Mouse (Mus musculus) heart, embryonic 12.5 days (tissue): ENCODE results near the gene Tmem87b. TPM values are rescaled to one million over a fixed set of nuclear protein-coding genes. Genes with fewer than 3 reads are reported as not detected.

Experiments used
- ATAC-seq: fragments of 200-750 bp; cut with Nextera tagmentation; 2 replicates; pipeline ENCODE4 v1.8.0; 2017; ENCODE audit warnings: moderate TSS enrichment, moderate library complexity; ENCODE audit not compliant: insufficient number of reproducible peaks, low FRiP score
- H3K27ac ChIP-seq: fragments of 300-500 bp; sonication (generic); 2 replicates; pipeline ENCODE4 v1.5.1; 2016; ENCODE audit warnings: mild to moderate bottlenecking, moderate library complexity; ENCODE audit not compliant: poor library complexity, severe bottlenecking
- H3K27me3 ChIP-seq: fragments of 300-500 bp; sonication (generic); replicated peaks from 2 replicates; pipeline ENCODE4 v1.6.1; 2016; ENCODE audit warnings: mild to moderate bottlenecking, moderate library complexity
- H3K36me3 ChIP-seq: fragments of 300-500 bp; sonication (generic); 2 replicates; pipeline ENCODE4 v1.6.1; 2016; ENCODE audit warnings: mild to moderate bottlenecking, moderate library complexity
- H3K4me1 ChIP-seq: fragments of 300-500 bp; sonication (generic); replicated peaks from 2 replicates; pipeline ENCODE4 v1.6.1; 2016; ENCODE audit warnings: mild to moderate bottlenecking
- H3K4me2 ChIP-seq: fragments of 300-500 bp; sonication (generic); 2 replicates; pipeline ENCODE4 v1.6.1; 2016; ENCODE audit warnings: mild to moderate bottlenecking, moderate library complexity
- H3K4me3 ChIP-seq: fragments of 300-500 bp; sonication (generic); 2 replicates; pipeline ENCODE4 v1.5.1; 2016; ENCODE audit warnings: mild to moderate bottlenecking
- H3K9ac ChIP-seq: fragments of 300-500 bp; sonication (generic); 2 replicates; pipeline ENCODE4 v1.6.1; 2016; ENCODE audit warnings: mild to moderate bottlenecking, moderate library complexity
- H3K9me3 ChIP-seq: fragments of 300-500 bp; sonication (generic); replicated peaks from 2 replicates; pipeline ENCODE4 v1.6.1; 2016; ENCODE audit warnings: mild to moderate bottlenecking, moderate library complexity
- WGBS: fragments of 180-500 bp; shearing (Covaris S2); methylation state at CpG from one replicate; pipeline ENCODE4 v1.1.7; 2016; 5-methylcytosine and 5-hydroxymethylcytosine counted together
- polyA plus RNA-seq: library from polyadenylated mRNA; unstranded; fragments of >200 nt; fragmentation: Nextera tagmentation; extraction: Ambion mirVana; gene quantifications from 2 replicates; pipeline ENCODE4 v1.2.1, GENCODE M21; 2016

Gene Tmem87b
- polyA plus RNA-seq, 1 experiment from 2014 or later, result 29.7 TPM

- no peak overlapping the region for H3K27ac ChIP-seq
- no peaks in the 10 kb centered on the region for H3K9me3 ChIP-seq
- no peak for ATAC-seq
- H3K4me1 ChIP-seq, result no peaks in the 10 kb centered on the region
- no peak overlapping the region for H3K9ac ChIP-seq
- whole genome bisulfite sequencing, result 84% methylated on average over 1 of the region's 1 CpGs
- no peak overlapping the region for H3K4me2 ChIP-seq
- H3K4me3 ChIP-seq, result no peak overlapping the region
- peaks cover 18% of the 10 kb centered on the region for H3K36me3 ChIP-seq
- no peaks in the 10 kb centered on the region for H3K27me3 ChIP-seq
Observed at GRCm38 (mm10) chr2:128856673-128857072, 38.8 kb downstream of the Tmem87b start.

- 84% methylated on average over 6 of the region's 6 CpGs for WGBS
- H3K9me3 ChIP-seq, result no peaks in the 10 kb centered on the region
- peaks cover 5% of the 10 kb centered on the region; the same call in 1 of the 2 replicates for H3K36me3 ChIP-seq
- H3K27me3 ChIP-seq, result peaks cover under 1% of the 10 kb centered on the region; the same call in 1 of the 2 replicates
- no peak overlapping the region for H3K9ac ChIP-seq
- no peak overlapping the region for H3K4me3 ChIP-seq
- no peak overlapping the region for H3K4me2 ChIP-seq
- peaks cover 5% of the 10 kb centered on the region; the same call in 1 of the 2 replicates for H3K4me1 ChIP-seq
- ATAC-seq, result no peak
- H3K27ac ChIP-seq, result no peak overlapping the region
Observed at GRCm38 (mm10) chr2:128858962-128859361, 41.0 kb downstream of the Tmem87b start.

- WGBS, result 69% methylated on average over 3 of the region's 3 CpGs
- no peaks in the 10 kb centered on the region for H3K9me3 ChIP-seq
- no peak for ATAC-seq
Observed at GRCm38 (mm10) chr2:128859861-128860260, 41.9 kb downstream of the Tmem87b start.

GRCm38 (mm10) chr2:128862636-128863035 is 44.7 kb downstream of the Tmem87b start, which contains the start of gene Fbln7:
Gene Fbln7, plus strand, starts transcription at chr2:128862981.
- Histone ChIP-seq H3K27ac (no peak within 1 kb of the TSS), H3K4me3 (peak within 1 kb of the TSS; percentile 48), H3K36me3 (no peaks in the 10 kb centered on the region), H3K9ac (peak within 1 kb of the TSS; percentile 49), H3K4me1 (peaks cover 5% of the 10 kb centered on the region; the same call in 1 of the 2 replicates), H3K27me3 (peaks cover 27% of the 10 kb centered on the region), H3K9me3 (no peaks in the 10 kb centered on the region), H3K4me2 (peak within 1 kb of the TSS; percentile 97)
- no peak for ATAC-seq
- WGBS, result 86% methylated on average over 9 of the region's 9 CpGs

More at GRCm38 (mm10) chr2:128859861-128860260, 41.9 kb downstream of the Tmem87b start:
- no peak overlapping the region for H3K4me3 ChIP-seq
- peaks cover under 1% of the 10 kb centered on the region; the same call in 1 of the 2 replicates for H3K36me3 ChIP-seq
- H3K9ac ChIP-seq, result no peak overlapping the region
- no peak overlapping the region for H3K4me2 ChIP-seq
- H3K4me1 ChIP-seq, result peaks cover 5% of the 10 kb centered on the region; the same call in 1 of the 2 replicates
- H3K27me3 ChIP-seq, result peaks cover 7% of the 10 kb centered on the region
- H3K27ac ChIP-seq, result no peak overlapping the region

- peak; percentile 69 for ATAC-seq
- WGBS, result 1% methylated on average over 38 of the region's 38 CpGs
- H3K4me1 ChIP-seq, result peaks cover 5% of the 10 kb centered on the region; the same call in 1 of the 2 replicates
- peak overlapping the region; percentile 97 for H3K4me2 ChIP-seq
- H3K36me3 ChIP-seq, result no peaks in the 10 kb centered on the region
- H3K27me3 ChIP-seq, result peaks cover 27% of the 10 kb centered on the region
- H3K4me3 ChIP-seq, result peak overlapping the region; percentile 48
- H3K9ac ChIP-seq, result peak overlapping the region; percentile 49
- no peaks in the 10 kb centered on the region for H3K9me3 ChIP-seq
- H3K27ac ChIP-seq, result no peak overlapping the region
Observed at GRCm38 (mm10) chr2:128863777-128864331, 45.9 kb downstream of the Tmem87b start.

- Histone ChIP-seq H3K9ac (no peak overlapping the region), H3K27me3 (peaks cover 27% of the 10 kb centered on the region), H3K4me1 (peaks cover 9% of the 10 kb centered on the region; the same call in 1 of the 2 replicates), H3K9me3 (no peaks in the 10 kb centered on the region), H3K4me2 (no peak overlapping the region), H3K27ac (no peak overlapping the region), H3K4me3 (no peak overlapping the region), H3K36me3 (no peaks in the 10 kb centered on the region)
- WGBS, result 31% methylated on average over 3 of the region's 3 CpGs
- no peak for ATAC-seq
Observed at GRCm38 (mm10) chr2:128865061-128865460, 47.1 kb downstream of the Tmem87b start.

GRCm38 (mm10) chr2:128871656-128872055 is 53.7 kb downstream of the Tmem87b start:
- H3K9ac ChIP-seq, result no peak overlapping the region
- no peak overlapping the region for H3K4me3 ChIP-seq
- H3K9me3 ChIP-seq, result no peaks in the 10 kb centered on the region
- WGBS, result 65% methylated on average over 8 of the region's 8 CpGs
- H3K27me3 ChIP-seq, result peaks cover 2% of the 10 kb centered on the region; the same call in 1 of the 2 replicates
- H3K4me2 ChIP-seq, result no peak overlapping the region
- H3K36me3 ChIP-seq, result no peaks in the 10 kb centered on the region
- no peak overlapping the region for H3K27ac ChIP-seq
- ATAC-seq, result no peak
- H3K4me1 ChIP-seq, result 0 out of 2 replicates have a peak, but pooled peaks cover 4% of the 10 kb centered on the region

GRCm38 (mm10) chr2:128872256-128872655 is 54.3 kb downstream of the Tmem87b start:
- WGBS, result 86% methylated on average over 9 of the region's 9 CpGs
- Histone ChIP-seq H3K4me3 (no peak overlapping the region), H3K4me2 (no peak overlapping the region), H3K4me1 (0 out of 2 replicates have a peak, but pooled peaks cover 4% of the 10 kb centered on the region), H3K27me3 (no peaks in the 10 kb centered on the region), H3K36me3 (no peaks in the 10 kb centered on the region), H3K27ac (no peak overlapping the region), H3K9ac (no peak overlapping the region), H3K9me3 (no peaks in the 10 kb centered on the region)
- ATAC-seq, result no peak

- no peaks in the 10 kb centered on the region for H3K27me3 ChIP-seq
- H3K4me3 ChIP-seq, result no peak overlapping the region
- no peaks in the 10 kb centered on the region for H3K36me3 ChIP-seq
- H3K9me3 ChIP-seq, result no peaks in the 10 kb centered on the region
- no peak overlapping the region for H3K9ac ChIP-seq
- H3K4me1 ChIP-seq, result no peaks in the 10 kb centered on the region
- WGBS, result 75% methylated on average over 8 of the region's 8 CpGs
- H3K4me2 ChIP-seq, result no peak overlapping the region
- H3K27ac ChIP-seq, result no peak overlapping the region
- no peak for ATAC-seq
Observed at GRCm38 (mm10) chr2:128875526-128875925, 57.6 kb downstream of the Tmem87b start.

- Histone ChIP-seq H3K4me2 (no peak overlapping the region), H3K4me1 (no peaks in the 10 kb centered on the region), H3K9me3 (no peaks in the 10 kb centered on the region), H3K27me3 (no peaks in the 10 kb centered on the region), H3K36me3 (no peaks in the 10 kb centered on the region), H3K27ac (no peak overlapping the region), H3K9ac (no peak overlapping the region), H3K4me3 (no peak overlapping the region)
- no peak for ATAC-seq
- 68% methylated on average over 4 of the region's 4 CpGs for WGBS
Observed at GRCm38 (mm10) chr2:128881236-128881635, 63.3 kb downstream of the Tmem87b start.

- 71% methylated on average over 8 of the region's 8 CpGs for WGBS
- no peak overlapping the region for H3K4me3 ChIP-seq
- H3K9me3 ChIP-seq, result no peaks in the 10 kb centered on the region
- no peaks in the 10 kb centered on the region for H3K27me3 ChIP-seq
- no peak overlapping the region for H3K4me2 ChIP-seq
- H3K36me3 ChIP-seq, result no peaks in the 10 kb centered on the region
- no peak overlapping the region for H3K9ac ChIP-seq
- ATAC-seq, result no peak
- H3K4me1 ChIP-seq, result peaks cover 6% of the 10 kb centered on the region; the same call in 1 of the 2 replicates
- H3K27ac ChIP-seq, result no peak overlapping the region
Observed at GRCm38 (mm10) chr2:128885225-128885811, 67.4 kb downstream of the Tmem87b start.
